Mouse (Mus musculus) midbrain, postnatal 0 days (tissue): ENCODE data around the gene Uvrag. TPM values are rescaled to one million over a fixed set of nuclear protein-coding genes. Genes with fewer than 3 reads are reported as not detected.

Experiments
- ATAC-seq: fragments of 200-750 bp; cut with Nextera tagmentation; 2 replicates; pipeline ENCODE4 v1.8.0; 2017; ENCODE audit warnings: moderate number of reproducible peaks, mild to moderate bottlenecking, moderate TSS enrichment, moderate library complexity; ENCODE audit not compliant: low FRiP score
- DNase-seq: peaks from one replicate; pipeline ENCODE4 v3.0.0-alpha.2; 2015; ENCODE audit warnings: low spot score
- H3K27ac ChIP-seq: fragments of 300-500 bp; sonication (generic); 2 replicates; pipeline ENCODE4 v1.5.1; 2014; ENCODE audit warnings: low read depth, mild to moderate bottlenecking, low read length, mixed read lengths
- H3K27me3 ChIP-seq: fragments of 300-500 bp; sonication (generic); 2 replicates; pipeline ENCODE4 v1.6.1; 2014; ENCODE audit warnings: low read length, control low read depth, mixed read lengths; ENCODE audit not compliant: insufficient read depth
- H3K36me3 ChIP-seq: fragments of 300-500 bp; sonication (generic); 2 replicates; pipeline ENCODE4 v1.6.1; 2014; ENCODE audit warnings: low read length, control low read depth, mixed read lengths; ENCODE audit not compliant: insufficient read depth
- H3K4me1 ChIP-seq: fragments of 300-500 bp; sonication (generic); 2 replicates; pipeline ENCODE4 v1.6.1; 2014; ENCODE audit warnings: mild to moderate bottlenecking, control low read depth, antibody characterized with exemption, low read length, mixed read lengths; ENCODE audit not compliant: insufficient read depth
- H3K4me2 ChIP-seq: fragments of 300-500 bp; sonication (generic); 2 replicates; pipeline ENCODE4 v1.6.1; 2014; ENCODE audit warnings: low read depth, mild to moderate bottlenecking, low read length, mixed read lengths; ENCODE audit not compliant: poor library complexity, severe bottlenecking
- H3K4me3 ChIP-seq: fragments of 300-500 bp; sonication (generic); 2 replicates; pipeline ENCODE4 v1.5.1; 2014; ENCODE audit warnings: low read depth, mild to moderate bottlenecking, low read length, moderate library complexity
- H3K9ac ChIP-seq: fragments of 300-500 bp; sonication (generic); replicated peaks from 2 replicates; pipeline ENCODE4 v1.6.1; 2014; ENCODE audit warnings: mild to moderate bottlenecking, low read length, moderate library complexity, mixed read lengths; ENCODE audit not compliant: poor library complexity, severe bottlenecking
- H3K9me3 ChIP-seq: fragments of 300-500 bp; sonication (generic); 2 replicates; pipeline ENCODE4 v1.6.1; 2016; ENCODE audit warnings: low read length, control low read depth
- CTCF ChIP-seq: IDR thresholded peaks from 2 replicates; pipeline ENCODE4 v1.5.1; 2016; ENCODE audit warnings: antibody characterized with exemption, mild to moderate bottlenecking
- WGBS: fragments of 180-500 bp; shearing (Covaris S2); extraction: QIAGEN DNeasy Blood & Tissue Kit; methylation state at CpG from one replicate; pipeline ENCODE4 v1.1.7; 2014; 5-methylcytosine and 5-hydroxymethylcytosine counted together
- polyA plus RNA-seq: library from polyadenylated mRNA; unstranded; fragments of >200 nt; fragmentation: Nextera tagmentation; extraction: Ambion mirVana; gene quantifications from 2 replicates; pipeline ENCODE4 v1.2.1, GENCODE M21; 2015
- total RNA-seq: library from RNA; depleted of rRNA; stranded (reverse); fragments of >200 nt; gene quantifications from 2 replicates; pipeline ENCODE4 v1.2.3, GENCODE M21; 2014

The Uvrag gene
- total and polyA plus RNA-seq, 2 experiments from 2014 or later: 19.8 to 23.3 TPM

DNA sequence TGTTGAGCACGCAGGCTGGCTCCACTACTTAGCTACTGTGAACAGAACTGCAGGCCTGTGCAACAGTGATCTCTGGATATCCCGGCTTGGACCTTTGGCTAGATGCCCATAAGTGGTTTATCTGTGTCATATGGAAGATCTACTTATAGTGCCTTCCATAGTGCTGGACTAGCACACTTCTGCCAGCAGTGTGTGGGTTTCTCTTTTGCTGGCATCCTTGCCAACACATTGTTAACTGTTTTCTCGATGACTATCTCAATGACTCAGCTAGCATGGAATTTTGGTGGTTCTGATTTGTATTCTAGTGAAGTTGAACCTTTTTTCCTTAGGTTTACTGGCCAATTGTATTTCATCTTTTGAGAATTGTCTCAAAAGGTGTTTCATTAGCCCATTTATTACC, 117.0 kb downstream of the Uvrag start:
- WGBS: 90% methylated on average over 3 of the region's 3 CpGs
- no peak for ATAC-seq

DNA sequence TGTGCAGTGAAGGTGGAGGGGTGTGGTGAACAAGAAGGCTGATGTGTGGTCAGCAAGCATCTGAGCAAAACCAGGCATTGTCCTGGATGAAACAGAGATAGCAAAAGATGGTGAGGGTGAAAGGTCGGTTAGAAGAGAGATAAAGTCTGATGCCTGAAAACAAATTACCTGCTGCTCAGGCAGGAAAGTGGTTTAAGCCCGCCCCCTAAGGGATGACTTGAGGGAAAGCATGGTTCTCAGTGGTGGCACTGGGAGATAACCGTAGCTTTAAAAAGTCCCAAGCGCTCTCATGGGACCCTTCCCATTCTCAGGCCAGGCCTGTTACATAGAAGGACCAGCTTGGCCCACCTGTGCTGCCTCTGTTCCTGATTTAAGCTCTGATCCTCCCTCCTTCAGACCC, 119.7 kb downstream of the Uvrag start:
- H3K9me3 ChIP-seq: no peaks in the 10 kb centered on the region
- no peak overlapping the region for H3K4me2 ChIP-seq
- no peak overlapping the region for H3K27ac ChIP-seq
- H3K4me1 ChIP-seq: no peaks in the 10 kb centered on the region
- H3K27me3 ChIP-seq: no peaks in the 10 kb centered on the region
- H3K36me3 ChIP-seq: no peaks in the 10 kb centered on the region
- DNase-seq (no peak), ATAC-seq (no peak)
- H3K4me3 ChIP-seq: no peak overlapping the region
- WGBS: 57% methylated on average over 4 of the region's 4 CpGs
- peak; percentile 53 for TF ChIP-seq CTCF
- H3K9ac ChIP-seq: no peak overlapping the region

More for the DNA sequence above, 117.0 kb downstream of the Uvrag start:
- Histone ChIP-seq H3K4me3 (no peak overlapping the region), H3K4me1 (no peaks in the 10 kb centered on the region), H3K36me3 (no peaks in the 10 kb centered on the region), H3K9me3 (no peaks in the 10 kb centered on the region), H3K27ac (no peak overlapping the region), H3K4me2 (no peak overlapping the region), H3K27me3 (no peaks in the 10 kb centered on the region), H3K9ac (no peak overlapping the region)
- DNase-seq: no peak
- TF ChIP-seq CTCF: no peak

DNA sequence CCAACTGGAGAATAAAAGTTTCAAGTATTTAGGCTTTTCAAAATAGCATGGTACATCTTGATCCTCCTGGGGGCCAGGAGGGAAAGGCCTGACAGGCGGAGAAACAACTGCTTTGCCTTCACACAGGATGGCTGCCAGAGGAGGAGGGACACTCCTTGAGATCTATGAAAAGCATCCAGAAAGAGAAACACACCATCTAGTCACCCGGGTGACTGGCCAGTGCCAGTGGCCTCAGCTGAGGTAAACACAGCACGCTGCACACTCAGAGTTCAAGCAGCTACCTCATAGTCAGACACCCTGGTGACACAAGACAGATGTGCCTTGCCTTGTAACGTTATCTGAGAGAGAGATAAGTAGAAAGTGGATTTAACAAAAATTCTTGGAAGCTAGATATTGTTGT, 120.6 kb downstream of the Uvrag start:
- ATAC-seq: no peak
- no peaks in the 10 kb centered on the region for H3K36me3 ChIP-seq
- no peak overlapping the region for H3K4me2 ChIP-seq
- no peak overlapping the region for H3K27ac ChIP-seq
- H3K4me1 ChIP-seq: no peaks in the 10 kb centered on the region
- no peak for DNase-seq
- 60% methylated on average over 4 of the region's 4 CpGs for WGBS
- no peaks in the 10 kb centered on the region for H3K9me3 ChIP-seq
- H3K27me3 ChIP-seq: no peaks in the 10 kb centered on the region
- no peak overlapping the region for H3K9ac ChIP-seq
- no peak overlapping the region for H3K4me3 ChIP-seq
- no peak for TF ChIP-seq CTCF

GRCm38 (mm10) chr7:99017224-99017844, 123.6 kb downstream of the Uvrag start:
- Histone ChIP-seq H3K4me1 (no peaks in the 10 kb centered on the region), H3K4me3 (no peak overlapping the region), H3K9ac (no peak overlapping the region), H3K9me3 (no peaks in the 10 kb centered on the region), H3K27ac (no peak overlapping the region), H3K27me3 (no peaks in the 10 kb centered on the region), H3K4me2 (no peak overlapping the region), H3K36me3 (no peaks in the 10 kb centered on the region)
- no peak for TF ChIP-seq CTCF
- ATAC-seq (no peak), DNase-seq (no peak)
- WGBS: 65% methylated on average over 2 of the region's 2 CpGs

- Histone ChIP-seq H3K9ac (no peak overlapping the region), H3K36me3 (no peaks in the 10 kb centered on the region), H3K4me2 (no peak overlapping the region), H3K4me1 (no peaks in the 10 kb centered on the region), H3K27ac (no peak overlapping the region), H3K9me3 (no peaks in the 10 kb centered on the region), H3K4me3 (no peak overlapping the region), H3K27me3 (no peaks in the 10 kb centered on the region)
- no peak for TF ChIP-seq CTCF
- ATAC-seq: no peak
- 78% methylated on average over 8 of the region's 8 CpGs for WGBS
- no peak for DNase-seq
Observed at GRCm38 (mm10) chr7:99015914-99016313, 125.0 kb downstream of the Uvrag start.

DNA sequence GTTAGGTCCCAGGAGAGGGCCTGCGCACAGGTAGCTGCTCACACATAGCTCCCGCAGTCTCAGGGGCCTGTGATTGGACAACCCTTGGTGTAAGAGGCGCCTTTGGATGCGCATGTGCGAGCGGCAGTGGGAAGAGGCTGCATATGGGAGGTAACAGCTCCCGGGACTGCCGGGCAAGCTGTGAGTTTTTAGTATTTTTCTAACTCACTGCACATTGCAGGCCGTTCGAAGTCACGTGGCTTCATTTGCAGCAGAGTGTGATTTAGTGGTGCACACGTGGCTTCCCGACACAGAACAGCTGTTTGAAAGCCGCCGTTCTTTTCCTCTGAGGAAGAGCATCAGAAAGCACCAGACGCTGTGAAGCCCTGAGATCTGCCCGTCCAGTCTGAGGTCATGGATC, 125.5 kb downstream of the Uvrag start:
- Histone ChIP-seq H3K9ac (no peak overlapping the region; the same call in 1 of the 2 replicates), H3K27ac (no peak overlapping the region), H3K4me3 (no peak overlapping the region), H3K36me3 (no peaks in the 10 kb centered on the region), H3K9me3 (no peaks in the 10 kb centered on the region), H3K4me2 (no peak overlapping the region), H3K4me1 (no peaks in the 10 kb centered on the region), H3K27me3 (no peaks in the 10 kb centered on the region)
- ATAC-seq: no peak; the same call in 1 of the 2 replicates
- TF ChIP-seq CTCF: no peak
- WGBS: 73% methylated on average over 17 of the region's 17 CpGs
- DNase-seq: peak; percentile 72
